Comparison of ENCODE assay signal across 8 mouse cellular contexts in the genomic region with DNA sequence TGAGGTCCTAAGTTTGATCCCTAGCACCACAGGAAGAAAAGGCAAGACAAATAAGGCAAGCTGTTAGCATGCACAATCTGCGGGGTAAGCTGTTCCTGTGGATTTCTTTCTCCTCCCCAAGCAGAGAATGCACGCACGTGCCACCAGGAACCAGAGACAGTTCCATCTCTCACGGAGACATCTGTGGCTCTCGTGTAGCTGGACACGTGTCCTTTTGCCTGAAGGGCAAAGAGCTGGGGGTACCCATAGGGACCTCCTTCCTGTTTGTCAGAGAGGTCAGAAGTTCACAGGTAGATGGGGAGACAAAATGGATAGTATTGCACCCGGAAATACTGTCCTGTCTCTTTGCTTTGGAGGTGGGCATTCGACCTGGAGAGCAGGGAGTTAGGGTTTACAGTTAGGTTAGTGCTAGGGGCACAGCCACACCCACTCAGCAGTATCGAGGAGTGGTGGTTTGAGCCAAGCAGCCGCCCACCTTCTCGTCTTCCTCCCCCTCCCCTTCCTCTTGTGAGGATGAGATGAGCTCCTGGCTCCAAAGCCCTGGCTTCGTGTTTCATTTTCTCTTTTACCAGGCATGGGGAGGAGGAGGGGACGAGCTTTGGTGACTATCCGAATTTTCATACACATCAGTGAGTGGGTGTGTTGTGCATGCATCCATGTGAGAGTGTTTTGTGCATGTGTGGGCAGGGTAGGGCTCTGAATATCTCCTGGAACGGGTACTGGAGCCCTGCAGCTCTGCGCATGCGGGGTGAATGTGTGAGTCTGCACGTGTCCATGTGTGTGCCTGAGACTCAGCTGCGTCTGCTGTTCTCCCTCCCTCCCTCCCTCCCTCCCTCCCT. TPM values are rescaled to one million over a fixed set of nuclear protein-coding genes. Genes with fewer than 3 reads are reported as not detected.
DNase-seq lines count a peak whose midpoint lies in the region; ATAC-seq and TF ChIP-seq lines count a peak whose summit lies in the region.

No protein-coding gene starts in this region.

- DNase-seq in NIH3T3 (ENCODE audit: low read depth): peak; percentile 91
- DNase-seq in cerebellum, adult 11 months: peak; percentile 91
- peak; percentile 96 for DNase-seq in forebrain, postnatal 0 days
- peak; percentile 80 for DNase-seq in heart, postnatal 4 days
- peak; percentile 90 to 96 for DNase-seq in layer of hippocampus, adult 2 months (ENCODE audit: low spot score in 2 of 2)
- DNase-seq in lung, adult 18-20 months: peak; percentile 79 to 80
- peak; percentile 88 for DNase-seq in thymus, postnatal 4 days

- H3K27me3 ChIP-seq in forebrain, postnatal 0 days (ENCODE audit: insufficient read depth, low read length): no peaks in the 10 kb centered on the region
- no peaks in the 10 kb centered on the region for H3K27me3 ChIP-seq in neural tube, embryonic 13.5 days

- 6% methylated on average over 19 of the region's 19 CpGs for WGBS in forebrain, postnatal 0 days
- WGBS in neural tube, embryonic 13.5 days: 4% methylated on average over 19 of the region's 19 CpGs

- H3K4me3 ChIP-seq in forebrain, postnatal 0 days (ENCODE audit: low read depth, low read length): peak overlapping the region; percentile 22
- H3K4me3 ChIP-seq in layer of hippocampus, adult 2 months: peak overlapping the region; percentile 100
- H3K4me3 ChIP-seq in neural tube, embryonic 13.5 days: peak overlapping the region; percentile 94

- TF ChIP-seq CTCF in forebrain, postnatal 0 days (IDR thresholded peaks at IDR 0.05; ENCODE audit: low read depth): no peak
- TF ChIP-seq CTCF in layer of hippocampus, adult 2 months (conservative IDR thresholded peaks at IDR 0.05): no peak

- H3K9ac ChIP-seq in forebrain, postnatal 0 days: peak overlapping the region; percentile 50
- peak overlapping the region; percentile 57 for H3K9ac ChIP-seq in neural tube, embryonic 13.5 days

- peak overlapping the region; percentile 94 for H3K4me2 ChIP-seq in forebrain, postnatal 0 days (ENCODE audit: low read depth)
- peak overlapping the region; percentile 96 for H3K4me2 ChIP-seq in neural tube, embryonic 13.5 days

- peak overlapping the region; percentile 99 for H3K27ac ChIP-seq in forebrain, postnatal 0 days (ENCODE audit: low read depth, low read length)
- peak overlapping the region; percentile 100 for H3K27ac ChIP-seq in layer of hippocampus, adult 2 months
- peak overlapping the region; percentile 98 for H3K27ac ChIP-seq in neural tube, embryonic 13.5 days (replicated peaks)

- no peaks in the 10 kb centered on the region for H3K36me3 ChIP-seq in forebrain, postnatal 0 days (ENCODE audit: insufficient read depth)
- no peaks in the 10 kb centered on the region for H3K36me3 ChIP-seq in neural tube, embryonic 13.5 days

- H3K9me3 ChIP-seq in forebrain, postnatal 0 days (ENCODE audit: low read length): no peaks in the 10 kb centered on the region
- no peaks in the 10 kb centered on the region for H3K9me3 ChIP-seq in neural tube, embryonic 13.5 days

- peak; percentile 84 for ATAC-seq in forebrain, postnatal 0 days
- ATAC-seq in neural tube, embryonic 13.5 days (ENCODE audit: low read depth): peak; percentile 37; the same call in 1 of the 2 replicates

- H3K4me1 ChIP-seq in forebrain, postnatal 0 days (ENCODE audit: insufficient read depth): peaks cover 75% of the 10 kb centered on the region
- H3K4me1 ChIP-seq in neural tube, embryonic 13.5 days (replicated peaks): peaks cover 94% of the 10 kb centered on the region

RNA-seq across cellular contexts. Expression of a gene that starts 6.6 kb away (rescaled TPM):
- 1,003 and 1,159 TPM in 2 replicates for total RNA-seq in forebrain, postnatal 0 days (2014; rRNA removed)
- 223 and 233 TPM in 2 replicates for polyA plus RNA-seq in forebrain, postnatal 0 days (2015; fragmentation: Nextera tagmentation; extraction: Ambion mirVana)
- total RNA-seq in heart, postnatal 4 days (2021): 100 to 1,000 TPM; 171 to 183 TPM
- total RNA-seq in layer of hippocampus, adult 2 months (2021): 1,000 to 10,000 TPM in 1 of 2 experiments, 100 to 1,000 TPM in 1; 996 to 1,082 TPM
- polyA plus RNA-seq in neural tube, embryonic 13.5 days (2015; fragmentation: Nextera tagmentation; extraction: Ambion mirVana): 89.5 and 94.4 TPM in 2 replicates

RNA-seq across cellular contexts. Expression of a gene that starts 17.8 kb away (rescaled TPM):
- 54.0 and 66.5 TPM in 2 replicates for total RNA-seq in forebrain, postnatal 0 days (2014; rRNA removed)
- polyA plus RNA-seq in forebrain, postnatal 0 days (2015; fragmentation: Nextera tagmentation; extraction: Ambion mirVana): 46.4 and 49.3 TPM in 2 replicates
- 10 to 100 TPM; 51.7 to 52.3 TPM for total RNA-seq in heart, postnatal 4 days (2021)
- 100 to 1,000 TPM; 146 to 148 TPM for total RNA-seq in layer of hippocampus, adult 2 months (2021)
- 62.3 and 69.1 TPM in 2 replicates for polyA plus RNA-seq in neural tube, embryonic 13.5 days (2015; fragmentation: Nextera tagmentation; extraction: Ambion mirVana)

RNA-seq across cellular contexts. Expression of a gene that starts 28.1 kb away (rescaled TPM):
- 4.5 and 6.7 TPM in 2 replicates for total RNA-seq in forebrain, postnatal 0 days (2014; rRNA removed)
- polyA plus RNA-seq in forebrain, postnatal 0 days (2015; fragmentation: Nextera tagmentation; extraction: Ambion mirVana): 10.8 and 11.4 TPM in 2 replicates
- total RNA-seq in heart, postnatal 4 days (2021): 10 to 100 TPM; 26.3 to 27.6 TPM
- 10 to 100 TPM; 93.2 to 94.0 TPM for total RNA-seq in layer of hippocampus, adult 2 months (2021)
- 3.4 and 3.6 TPM in 2 replicates for polyA plus RNA-seq in neural tube, embryonic 13.5 days (2015; fragmentation: Nextera tagmentation; extraction: Ambion mirVana)

RNA-seq across cellular contexts. Expression of a gene that starts 46.0 kb away (rescaled TPM):
- not detected in 2 replicates for total RNA-seq in forebrain, postnatal 0 days (2014; rRNA removed)
- polyA plus RNA-seq in forebrain, postnatal 0 days (2015; fragmentation: Nextera tagmentation; extraction: Ambion mirVana): not detected in 2 replicates
- total RNA-seq in heart, postnatal 4 days (2021): not detected
- not detected for total RNA-seq in layer of hippocampus, adult 2 months (2021)
- polyA plus RNA-seq in neural tube, embryonic 13.5 days (2015; fragmentation: Nextera tagmentation; extraction: Ambion mirVana): not detected in 2 replicates

RNA-seq across cellular contexts. Expression of a gene that starts 48.2 kb away (rescaled TPM):
- total RNA-seq in forebrain, postnatal 0 days (2014; rRNA removed): 87.2 and 94.6 TPM in 2 replicates
- polyA plus RNA-seq in forebrain, postnatal 0 days (2015; fragmentation: Nextera tagmentation; extraction: Ambion mirVana): 16.3 and 24.1 TPM in 2 replicates
- total RNA-seq in heart, postnatal 4 days (2021): 10 to 100 TPM; 67.8 to 71.5 TPM
- 100 to 1,000 TPM; 168 to 178 TPM for total RNA-seq in layer of hippocampus, adult 2 months (2021)
- polyA plus RNA-seq in neural tube, embryonic 13.5 days (2015; fragmentation: Nextera tagmentation; extraction: Ambion mirVana): 31.5 and 33.2 TPM in 2 replicates

Comparison
In these comparisons a context has a peak if more than half of its experiments do, and no peak if none do; other contexts are left out.
1. Peak in every context shown above with its lines: DNase-seq, ATAC-seq, H3K4me3 ChIP-seq and H3K27ac ChIP-seq.
2. H3K4me3 ChIP-seq: peak in every context shown above with its lines; median percentile 100 in layer of hippocampus, adult 2 months; 94 in neural tube, embryonic 13.5 days; 22 in forebrain, postnatal 0 days.